Mouse (Mus musculus) forebrain, embryonic 13.5 days (tissue): ENCODE measurements at regions not wholly inside any gene's neighbourhood (a gene's known extent, or its start where the extent isn't known, plus 50 kb on each side); places are given as distances from the start of the nearest gene placed in this dataset.

Experiments used
- ATAC-seq: fragments of 200-750 bp; cut with Nextera tagmentation; 2 replicates; pipeline ENCODE4 v1.8.0; 2017
- H3K27ac ChIP-seq: fragments of 300-500 bp; sonication (generic); 2 replicates; pipeline ENCODE4 v1.5.1; 2015; ENCODE audit warnings: inconsistent platforms, mild to moderate bottlenecking, moderate library complexity
- H3K27me3 ChIP-seq: fragments of 300-500 bp; sonication (generic); 2 replicates; pipeline ENCODE4 v1.6.1; 2015; ENCODE audit warnings: mild to moderate bottlenecking, inconsistent platforms
- H3K36me3 ChIP-seq: fragments of 300-500 bp; sonication (generic); 2 replicates; pipeline ENCODE4 v1.6.1; 2015; ENCODE audit warnings: mild to moderate bottlenecking, inconsistent platforms; ENCODE audit not compliant: poor library complexity, severe bottlenecking
- H3K4me1 ChIP-seq: fragments of 300-500 bp; sonication (generic); 2 replicates; pipeline ENCODE4 v1.6.1; 2015; ENCODE audit warnings: inconsistent platforms
- H3K4me2 ChIP-seq: fragments of 300-500 bp; sonication (generic); 2 replicates; pipeline ENCODE4 v1.6.1; 2015; ENCODE audit warnings: inconsistent platforms, mild to moderate bottlenecking, moderate library complexity
- H3K4me3 ChIP-seq: fragments of 300-500 bp; sonication (generic); 2 replicates; pipeline ENCODE4 v1.5.1; 2015; ENCODE audit warnings: mild to moderate bottlenecking, inconsistent platforms
- H3K9ac ChIP-seq: fragments of 300-500 bp; sonication (generic); 2 replicates; pipeline ENCODE4 v1.6.1; 2015; ENCODE audit warnings: mild to moderate bottlenecking, inconsistent platforms
- H3K9me3 ChIP-seq: fragments of 300-500 bp; sonication (generic); replicated peaks from 2 replicates; pipeline ENCODE4 v1.6.1; 2016; ENCODE audit warnings: inconsistent platforms
- WGBS: fragments of 180-500 bp; shearing (Covaris S2); methylation state at CpG from one replicate; pipeline ENCODE4 v1.1.7; 2015; 5-methylcytosine and 5-hydroxymethylcytosine counted together

DNA sequence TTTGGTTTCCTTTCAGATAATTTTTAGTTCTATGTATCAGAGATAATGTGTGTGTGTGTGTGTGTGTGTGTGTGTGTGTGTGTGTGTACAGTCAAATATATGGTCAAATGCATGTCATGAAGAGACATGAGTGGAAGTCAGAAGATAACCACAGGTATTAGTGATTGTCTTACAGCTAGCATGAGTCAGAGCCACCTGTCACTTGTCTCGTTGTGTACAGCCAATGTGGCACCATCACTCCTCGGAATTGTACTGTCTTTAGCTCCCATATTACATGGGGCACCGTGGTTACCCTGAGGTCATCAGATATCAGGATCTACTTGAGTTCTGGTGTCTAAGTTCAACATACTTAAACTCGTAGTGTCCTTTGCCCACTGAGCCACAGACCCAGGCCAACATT lies 816.0 kb upstream of the Ctnnd2 start:
- H3K4me1 ChIP-seq, result no peaks in the 10 kb centered on the region
- H3K27me3 ChIP-seq, result no peaks in the 10 kb centered on the region
- no peak overlapping the region for H3K4me2 ChIP-seq
- WGBS, result 85% methylated on average over 4 of the region's 4 CpGs
- no peak for ATAC-seq
- H3K4me3 ChIP-seq, result no peak overlapping the region
- H3K9ac ChIP-seq, result no peak overlapping the region
- H3K27ac ChIP-seq, result no peak overlapping the region
- H3K9me3 ChIP-seq, result no peaks in the 10 kb centered on the region
- no peaks in the 10 kb centered on the region for H3K36me3 ChIP-seq

DNA sequence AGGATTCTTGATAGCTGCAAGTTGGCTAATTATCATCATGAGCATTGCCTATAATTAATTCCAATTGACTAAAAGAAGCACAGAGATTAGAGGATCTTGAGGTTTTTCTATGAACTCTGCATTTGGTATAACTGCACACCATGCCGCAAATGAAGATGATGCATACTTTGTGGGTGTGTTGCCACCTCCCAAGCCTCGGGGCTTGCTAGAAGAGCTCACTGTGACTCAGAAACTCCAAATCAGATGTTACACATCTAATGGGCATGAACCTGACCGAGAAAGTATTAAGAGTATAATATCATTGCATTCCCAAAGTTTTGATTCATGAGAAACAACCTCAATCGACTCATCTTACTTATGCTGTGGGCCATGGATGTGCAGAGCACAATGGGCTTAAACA lies 772.5 kb upstream of the Ctnnd2 start:
- ATAC-seq, result no peak
- WGBS, result 86% methylated on average over 4 of the region's 4 CpGs

DNA sequence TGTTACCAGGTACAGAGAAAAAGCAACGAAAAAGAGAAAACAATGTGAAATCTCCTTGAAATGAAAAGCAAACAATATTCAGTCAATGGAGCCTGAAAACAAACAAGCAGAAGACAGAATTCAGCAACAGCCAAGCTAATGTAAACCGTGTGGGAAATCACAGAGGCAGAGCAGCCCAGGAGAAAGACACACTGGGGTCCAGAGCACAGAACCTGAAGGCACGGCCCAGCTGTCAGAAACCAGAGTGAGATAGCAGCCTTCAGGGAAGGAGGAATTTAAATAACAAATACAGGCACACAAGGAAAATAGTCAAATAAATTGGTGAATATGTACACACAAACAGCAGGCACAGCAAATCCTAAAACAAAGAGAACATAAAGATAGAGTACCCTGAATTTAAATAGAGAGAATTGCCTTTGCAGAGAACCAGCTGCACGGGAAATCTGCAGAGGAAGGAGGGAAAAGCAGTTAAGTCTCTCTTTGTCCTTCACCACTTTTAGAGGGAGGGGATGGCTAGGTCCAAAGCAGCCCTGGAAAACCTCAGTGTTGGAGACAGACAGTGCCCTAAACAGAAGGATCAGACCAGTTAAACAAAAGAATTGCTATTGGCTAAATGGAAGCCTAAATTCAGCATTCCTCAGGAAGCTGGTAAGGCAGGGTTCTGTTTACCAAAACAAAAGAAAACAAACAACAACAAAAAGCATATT lies 739.2 kb upstream of the Ctnnd2 start:
- 11% methylated on average over 4 of the region's 4 CpGs for WGBS
- no peak overlapping the region for H3K4me2 ChIP-seq
- no peaks in the 10 kb centered on the region for H3K27me3 ChIP-seq
- no peak overlapping the region for H3K4me3 ChIP-seq
- no peaks in the 10 kb centered on the region for H3K9me3 ChIP-seq
- 0 out of 2 replicates have a peak overlapping the region, but pooled peaks have one; percentile 11 for H3K27ac ChIP-seq
- H3K36me3 ChIP-seq, result no peaks in the 10 kb centered on the region
- peak; percentile 70 for ATAC-seq
- H3K9ac ChIP-seq, result no peak overlapping the region
- H3K4me1 ChIP-seq, result peaks cover 14% of the 10 kb centered on the region

More for the DNA sequence above, 772.5 kb upstream of the Ctnnd2 start:
- Histone ChIP-seq H3K27me3 (no peaks in the 10 kb centered on the region), H3K27ac (no peak overlapping the region), H3K9ac (no peak overlapping the region), H3K9me3 (no peaks in the 10 kb centered on the region), H3K4me3 (no peak overlapping the region), H3K4me1 (no peaks in the 10 kb centered on the region), H3K4me2 (no peak overlapping the region), H3K36me3 (no peaks in the 10 kb centered on the region)

DNA sequence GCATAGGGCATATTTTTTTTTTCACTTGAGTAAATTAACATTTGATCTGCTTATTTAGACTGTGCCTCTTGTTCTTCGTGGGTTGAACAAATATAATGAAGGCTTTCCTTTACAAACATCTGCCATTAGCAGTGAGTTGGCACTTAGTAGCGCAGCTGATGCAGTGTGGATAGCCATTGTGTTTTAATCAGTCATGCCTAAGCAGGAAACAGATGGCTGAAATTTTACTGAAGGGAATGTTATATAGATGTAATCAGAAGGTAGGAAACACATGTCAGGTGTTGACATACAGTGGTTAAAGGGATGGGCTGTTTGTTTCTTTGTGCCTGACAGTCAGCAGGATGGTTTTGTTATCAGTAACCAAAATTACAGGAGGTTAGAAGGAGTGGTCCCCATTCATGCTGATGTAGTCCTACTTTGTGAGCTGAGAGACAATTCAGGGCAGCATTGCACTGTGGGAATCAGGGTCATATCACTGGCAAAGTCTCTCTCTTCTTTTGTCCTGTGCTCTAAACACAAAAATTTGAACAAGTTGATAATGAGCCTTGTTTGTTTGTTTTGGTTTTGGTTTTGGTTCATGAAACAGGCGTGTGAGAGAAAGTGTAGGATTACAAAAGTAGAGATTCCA lies 734.6 kb upstream of the Ctnnd2 start:
- no peaks in the 10 kb centered on the region for H3K9me3 ChIP-seq
- ATAC-seq, result peak; percentile 91
- no peak overlapping the region for H3K4me2 ChIP-seq
- 48% methylated on average over 3 of the region's 3 CpGs for WGBS
- H3K4me3 ChIP-seq, result no peak overlapping the region
- H3K36me3 ChIP-seq, result no peaks in the 10 kb centered on the region
- H3K4me1 ChIP-seq, result peaks cover 14% of the 10 kb centered on the region
- H3K27me3 ChIP-seq, result no peaks in the 10 kb centered on the region
- no peak overlapping the region for H3K27ac ChIP-seq
- no peak overlapping the region for H3K9ac ChIP-seq

DNA sequence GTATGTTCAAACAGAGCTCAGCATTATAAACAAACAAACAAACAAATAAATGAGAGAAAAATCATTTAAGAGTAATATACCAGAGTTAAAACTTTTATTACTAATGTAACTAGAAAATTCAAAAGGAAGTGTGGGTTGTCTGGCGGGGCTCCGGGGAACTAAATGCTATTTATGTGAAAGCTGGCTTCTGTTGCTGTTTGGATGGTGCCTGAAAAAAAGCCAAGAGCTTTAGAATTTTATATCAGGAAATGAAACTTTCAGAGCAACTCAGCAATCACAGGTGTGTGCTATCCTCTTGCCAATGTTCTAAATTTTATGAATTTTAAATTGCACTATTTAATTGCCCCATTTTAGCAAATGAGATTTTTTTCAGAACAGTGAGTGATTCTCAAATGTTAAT lies 724.5 kb upstream of the Ctnnd2 start:
- no peaks in the 10 kb centered on the region for H3K4me1 ChIP-seq
- H3K36me3 ChIP-seq, result no peaks in the 10 kb centered on the region
- no peak overlapping the region for H3K4me3 ChIP-seq
- no peak overlapping the region for H3K9ac ChIP-seq
- no peaks in the 10 kb centered on the region for H3K9me3 ChIP-seq
- no peak overlapping the region for H3K4me2 ChIP-seq
- no peak for ATAC-seq
- no peak overlapping the region for H3K27ac ChIP-seq
- no peaks in the 10 kb centered on the region for H3K27me3 ChIP-seq
- 82% methylated on average over 2 of the region's 2 CpGs for WGBS

DNA sequence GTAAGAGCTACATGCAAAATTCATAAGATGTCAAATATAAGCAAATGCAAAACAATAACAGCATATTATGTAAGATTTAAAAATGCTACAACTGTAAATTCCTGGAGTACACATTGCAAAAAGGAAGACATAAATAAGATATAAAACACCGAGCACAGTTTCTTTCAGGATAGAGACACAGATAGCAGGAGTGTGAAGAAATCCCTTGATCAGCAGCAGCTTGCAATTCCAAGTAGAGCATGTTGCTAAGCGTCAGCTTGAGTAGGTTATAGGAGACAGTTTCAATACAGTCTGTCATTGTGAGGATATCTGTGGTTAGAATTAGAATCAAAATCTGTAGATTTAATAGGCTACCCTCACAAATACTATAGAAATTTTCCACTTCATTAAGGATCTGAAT lies 687.3 kb upstream of the Ctnnd2 start:
- Histone ChIP-seq H3K9ac (no peak overlapping the region), H3K36me3 (no peaks in the 10 kb centered on the region), H3K4me2 (no peak overlapping the region), H3K9me3 (no peaks in the 10 kb centered on the region), H3K27me3 (no peaks in the 10 kb centered on the region), H3K4me3 (no peak overlapping the region), H3K27ac (no peak overlapping the region), H3K4me1 (no peaks in the 10 kb centered on the region)
- no peak for ATAC-seq
- 83% methylated on average over 2 of the region's 2 CpGs for WGBS

DNA sequence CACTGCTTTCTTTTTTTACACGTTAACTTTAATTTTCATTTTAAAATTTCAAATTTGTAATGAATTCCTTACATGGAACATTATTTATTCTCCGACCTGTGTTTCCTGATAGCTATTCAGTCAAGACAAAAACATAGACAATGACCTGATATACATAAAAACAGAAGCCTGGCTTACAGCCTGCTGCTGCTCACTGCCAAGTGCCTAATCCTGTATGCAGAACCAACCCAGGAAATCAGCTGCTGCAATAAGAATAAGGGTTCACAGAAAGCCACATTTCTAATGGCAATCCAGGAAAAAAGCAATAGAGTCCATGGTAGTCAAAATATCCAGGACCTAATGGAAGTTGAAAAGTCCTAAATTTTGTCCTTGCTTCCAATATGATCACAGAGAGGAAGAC lies 642.4 kb upstream of the Ctnnd2 start:
- Histone ChIP-seq H3K4me3 (no peak overlapping the region), H3K4me2 (no peak overlapping the region), H3K9ac (no peak overlapping the region), H3K9me3 (no peaks in the 10 kb centered on the region), H3K27ac (no peak overlapping the region), H3K27me3 (no peaks in the 10 kb centered on the region), H3K4me1 (no peaks in the 10 kb centered on the region; the same call in 1 of the 2 replicates), H3K36me3 (no peaks in the 10 kb centered on the region)
- ATAC-seq, result no peak
- WGBS, result 46% methylated on average over 2 of the region's 2 CpGs

DNA sequence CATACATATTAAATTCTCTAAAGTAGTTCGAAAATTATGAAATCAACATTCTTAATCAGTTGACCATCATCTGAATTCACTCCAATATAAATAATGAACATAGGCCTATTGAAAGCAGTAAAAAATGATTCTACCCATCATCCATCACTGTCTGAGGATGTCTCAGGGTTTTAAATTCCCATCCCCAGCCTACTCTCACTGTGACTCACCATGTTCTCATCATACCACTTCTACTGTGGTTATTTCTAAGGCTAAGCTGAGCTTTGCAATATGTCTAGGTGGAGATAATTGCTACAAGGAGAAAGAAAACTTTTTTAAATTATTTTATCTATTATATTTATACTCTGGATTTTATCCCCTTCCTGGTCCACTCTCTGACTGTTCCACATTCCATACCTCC lies 604.0 kb upstream of the Ctnnd2 start:
- WGBS, result 88% methylated on average over 1 of the region's 1 CpGs
- no peaks in the 10 kb centered on the region for H3K27me3 ChIP-seq
- no peak overlapping the region for H3K4me2 ChIP-seq
- H3K9ac ChIP-seq, result no peak overlapping the region
- no peaks in the 10 kb centered on the region for H3K36me3 ChIP-seq
- H3K9me3 ChIP-seq, result no peaks in the 10 kb centered on the region
- no peak for ATAC-seq
- H3K4me3 ChIP-seq, result no peak overlapping the region
- no peaks in the 10 kb centered on the region for H3K4me1 ChIP-seq
- H3K27ac ChIP-seq, result no peak overlapping the region
